Mouse (Mus musculus): Measurements from ENCODE around the gene Emilin2. TPM values are rescaled to one million over a fixed set of nuclear protein-coding genes. Genes with fewer than 3 reads are reported as not detected.
"Not testable (repeated sequence)": the region's sequence is repeated elsewhere in the genome, so short reads cannot be mapped to it uniquely, and the experiment has no call there.

Emilin2 gene
- 1 to 10 TPM; 4.1 to 8.7 (median 5.4) TPM for total RNA-seq (2022)

- DNase-seq, result no peak
Observed at GRCm38 (mm10) chr17:71311340-71312171, at the start of gene Emilin2. Gene Emilin2 (minus strand): TSS chr17:71311978.

GRCm38 (mm10) chr17:71355526-71355925, 43.7 kb upstream of the Emilin2 start:
- no peak for DNase-seq

DNA sequence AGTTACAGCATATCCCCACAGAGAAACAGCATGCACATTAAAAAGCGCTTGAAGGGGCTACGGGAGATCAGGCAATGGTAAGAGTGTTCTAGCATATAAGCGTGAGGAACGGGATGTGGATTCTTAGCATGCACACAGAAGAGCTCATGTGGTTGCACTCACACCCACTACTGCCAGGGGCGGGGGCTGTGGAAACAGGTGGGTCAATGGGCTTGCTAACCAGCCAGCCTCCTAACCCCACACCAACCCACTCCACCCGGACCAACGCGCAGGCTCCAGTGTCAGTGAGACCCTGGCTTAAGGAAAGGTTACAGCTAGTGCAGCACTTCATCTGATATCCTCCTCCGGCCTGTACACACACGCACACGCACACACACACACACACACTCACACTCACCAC, 42.4 kb upstream of the Emilin2 start:
- no peak for DNase-seq

DNA sequence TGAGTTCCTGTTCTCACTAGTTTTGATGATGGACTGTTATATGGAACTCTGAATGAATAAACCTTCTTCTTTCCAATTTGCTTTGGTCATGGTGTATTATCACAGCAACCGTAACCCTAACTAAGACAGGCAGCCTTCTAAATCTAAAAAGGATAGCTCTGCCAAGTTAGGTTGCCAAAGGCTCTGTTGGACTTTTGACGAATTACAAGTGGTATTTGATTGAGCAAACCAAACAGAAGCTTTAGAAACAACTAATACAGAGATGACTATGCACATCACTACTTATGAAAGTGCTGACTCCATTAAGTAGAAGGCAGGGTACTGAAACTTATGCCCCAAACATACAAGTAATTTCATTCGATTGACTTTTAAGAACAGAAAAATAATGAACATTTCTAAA, 36.4 kb upstream of the Emilin2 start:
- no peak for DNase-seq

- no peak for DNase-seq
Observed at GRCm38 (mm10) chr17:71342006-71342405, 30.2 kb upstream of the Emilin2 start.

DNA sequence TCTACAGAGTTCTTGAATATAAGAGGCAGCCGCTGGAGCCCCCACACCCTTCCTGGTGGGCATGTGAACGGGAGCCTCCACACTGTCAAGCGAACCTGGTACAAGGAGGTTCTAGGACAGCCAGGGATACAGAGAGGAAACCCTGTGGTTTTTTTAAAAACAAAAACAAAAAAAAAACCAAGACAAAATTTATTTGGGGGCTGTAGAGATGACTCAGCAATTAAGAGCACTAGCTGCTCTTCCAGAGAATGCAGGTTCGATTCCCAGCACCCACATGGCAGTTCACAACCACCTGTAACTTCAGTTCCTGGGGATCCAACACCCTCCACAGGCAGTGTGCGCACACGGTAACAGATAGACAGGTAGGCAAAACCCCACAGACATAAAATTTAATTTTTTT, 26.8 kb upstream of the Emilin2 start:
- no peak for DNase-seq

DNA sequence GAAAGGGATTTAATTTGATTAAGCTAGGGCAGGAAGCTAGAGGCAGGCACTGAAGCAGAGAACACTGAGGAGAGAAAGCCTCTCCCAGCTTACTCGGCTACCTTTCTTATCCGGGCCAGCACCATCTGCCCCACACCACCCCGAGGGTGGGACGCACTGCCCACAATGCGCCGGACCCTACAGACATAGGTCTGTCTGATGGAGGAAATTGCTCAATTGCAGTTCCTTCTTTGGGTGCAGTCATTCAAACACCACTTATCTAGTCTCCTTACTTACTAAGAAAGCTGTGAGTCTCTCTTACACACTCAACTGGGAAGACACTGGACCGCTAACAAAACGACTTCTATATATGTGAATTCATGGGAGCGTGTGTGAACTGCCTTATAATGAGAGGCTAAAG, 25.8 kb upstream of the Emilin2 start:
- DNase-seq, result no peak

DNA sequence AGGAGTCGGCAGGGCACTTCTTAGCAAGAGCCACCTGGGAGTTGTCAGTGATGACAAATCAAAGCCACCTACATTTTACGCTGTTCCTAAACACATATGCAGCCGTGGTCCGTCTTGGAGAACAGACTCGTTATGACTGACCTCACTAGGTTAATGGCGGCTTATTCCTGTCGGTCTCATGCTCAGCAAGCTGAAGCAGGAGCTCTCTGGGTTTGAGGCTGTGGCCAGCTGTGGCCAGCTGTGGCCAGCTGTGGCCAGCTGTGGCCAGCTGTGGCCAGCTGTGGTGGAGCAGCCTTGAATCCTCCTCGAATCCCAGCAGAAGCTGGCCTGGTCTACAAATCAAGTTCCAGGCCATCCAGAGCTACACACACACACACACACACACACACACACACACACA, 24.6 kb upstream of the Emilin2 start:
- no peak for DNase-seq

DNA sequence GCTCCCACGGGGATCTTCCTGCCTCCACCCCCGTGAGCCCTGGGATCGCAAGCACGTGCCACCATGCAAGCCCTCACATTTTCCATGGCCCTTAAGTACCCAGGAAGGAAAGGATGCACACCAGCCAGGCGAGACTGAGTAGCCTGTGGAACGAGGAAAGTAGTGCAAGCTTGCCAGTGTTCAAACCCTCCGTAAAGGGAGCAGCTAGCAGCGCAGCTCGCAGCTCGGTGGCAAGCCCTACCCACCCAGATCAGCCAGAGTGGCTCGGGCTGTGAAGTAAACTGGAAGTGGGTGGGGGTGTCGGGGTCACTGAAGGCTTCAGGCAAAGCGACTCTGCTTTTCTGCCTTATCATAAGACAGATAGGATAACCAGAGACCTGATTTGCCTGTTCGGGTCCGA, 20.5 kb upstream of the Emilin2 start:
- DNase-seq, result no peak

GRCm38 (mm10) chr17:71320731-71321130, 9.0 kb upstream of the Emilin2 start:
- not testable (repeated sequence) for DNase-seq

DNA sequence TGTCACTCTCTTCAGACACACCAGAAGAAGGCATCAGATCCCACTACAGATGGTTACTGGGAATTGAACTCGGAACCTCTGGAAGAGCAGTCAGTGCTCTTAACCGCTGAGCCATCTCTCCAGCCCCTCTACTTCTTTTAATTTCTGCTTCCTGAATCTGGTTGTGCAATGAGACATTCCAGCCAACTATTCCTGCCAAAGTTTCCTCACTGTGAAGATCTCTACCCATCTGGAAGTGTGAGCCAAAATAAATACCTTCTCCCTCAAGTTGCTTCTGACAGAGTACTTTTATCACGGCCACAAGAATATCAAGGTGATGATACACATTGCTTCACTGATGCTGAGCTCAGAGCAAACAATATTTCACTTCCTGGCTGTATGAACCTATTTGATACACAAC, 7.6 kb upstream of the Emilin2 start:
- no peak for DNase-seq

- no peak for DNase-seq
Observed at GRCm38 (mm10) chr17:71317571-71317970, 5.8 kb upstream of the Emilin2 start.

GRCm38 (mm10) chr17:71314315-71314714, 2.5 kb upstream of the Emilin2 start:
- no peak for DNase-seq

GRCm38 (mm10) chr17:71310486-71311339, 1.1 kb downstream of the Emilin2 start:
- DNase-seq, result no peak

GRCm38 (mm10) chr17:71309711-71310485, 1.9 kb downstream of the Emilin2 start:
- no peak for DNase-seq

DNA sequence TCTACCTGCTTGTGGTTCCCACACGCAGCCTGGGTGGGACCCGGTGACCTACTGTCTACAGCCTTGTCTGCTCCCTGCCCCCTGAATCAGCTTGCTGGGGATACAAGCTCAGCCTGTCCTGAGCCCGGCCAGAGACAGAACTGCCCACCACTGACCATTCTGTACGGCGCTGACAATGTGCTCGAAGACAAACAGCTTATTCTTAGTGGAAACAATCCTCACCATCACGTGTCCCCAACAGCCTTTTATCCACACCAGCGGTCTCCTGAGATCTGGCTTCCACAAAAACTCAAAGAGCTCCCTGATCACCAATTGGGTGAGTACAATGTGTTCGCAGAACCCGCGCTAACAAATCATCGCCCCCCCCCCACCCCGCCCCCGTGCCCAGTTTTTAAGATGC, 2.6 kb downstream of the Emilin2 start:
- DNase-seq, result no peak

DNA sequence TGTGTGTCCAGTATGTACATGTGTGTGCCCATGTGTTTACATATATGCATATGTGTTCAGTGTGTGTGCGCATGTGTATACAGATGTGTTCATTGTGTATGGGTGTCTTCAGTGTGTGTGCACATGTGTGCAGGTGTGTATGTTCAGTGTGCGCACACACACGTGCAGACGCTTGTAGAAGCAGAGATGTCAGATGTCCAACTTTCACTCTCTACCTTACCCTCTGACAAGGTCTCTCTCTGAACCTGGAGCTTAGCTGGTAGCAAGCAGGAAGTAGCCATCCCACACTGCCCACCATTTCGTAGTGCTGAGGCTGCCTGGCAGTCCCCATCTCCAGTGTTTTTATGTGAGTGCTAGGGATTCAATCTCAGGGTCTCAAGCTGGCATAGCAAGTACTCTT, 3.5 kb downstream of the Emilin2 start:
- no peak for DNase-seq

DNA sequence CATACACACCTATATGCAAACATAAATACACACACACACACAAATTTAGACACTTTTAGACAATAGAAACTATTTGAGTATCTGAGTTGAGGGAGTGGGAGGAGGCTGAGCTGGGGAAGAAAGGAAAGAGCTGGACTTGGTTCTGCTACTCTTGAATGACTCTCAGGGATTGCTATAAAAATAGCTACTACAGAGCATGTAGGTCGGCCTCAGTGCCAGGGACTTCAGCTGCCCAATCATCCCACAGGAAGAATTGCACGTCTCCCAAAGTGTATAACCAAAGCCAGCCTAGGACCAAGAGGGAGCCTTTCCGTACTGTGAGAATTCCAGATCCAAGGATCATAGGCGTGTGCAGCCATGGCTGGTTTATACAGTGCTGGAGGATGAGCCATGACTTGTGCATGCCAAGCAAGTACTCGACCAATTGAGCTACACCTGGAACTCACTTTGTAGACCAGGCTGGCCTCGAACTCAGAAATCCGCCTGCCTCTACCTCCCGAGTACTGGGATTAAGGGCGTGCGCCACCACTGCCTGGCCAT, 4.5 kb downstream of the Emilin2 start:
- no peak for DNase-seq

DNA sequence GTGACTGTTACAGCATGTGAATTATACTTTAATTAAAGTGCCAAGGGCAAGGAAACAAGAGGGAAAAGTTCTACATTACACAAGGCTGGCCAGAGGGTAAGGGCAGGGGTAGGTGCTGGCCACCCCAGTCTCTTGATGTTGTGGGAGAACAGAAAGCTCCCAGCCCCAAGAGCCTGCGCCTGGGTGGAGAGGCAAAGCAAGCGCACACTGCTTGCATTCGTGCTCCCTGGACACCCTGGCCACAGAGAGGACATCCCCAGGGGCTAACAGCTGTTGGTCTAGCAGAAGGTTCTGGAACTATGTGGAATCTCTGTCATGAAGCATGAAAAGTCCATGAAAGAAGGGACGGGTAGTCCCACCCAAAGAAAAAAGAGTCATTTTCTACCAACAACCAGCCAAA, 5.1 kb downstream of the Emilin2 start:
- no peak for DNase-seq

DNA sequence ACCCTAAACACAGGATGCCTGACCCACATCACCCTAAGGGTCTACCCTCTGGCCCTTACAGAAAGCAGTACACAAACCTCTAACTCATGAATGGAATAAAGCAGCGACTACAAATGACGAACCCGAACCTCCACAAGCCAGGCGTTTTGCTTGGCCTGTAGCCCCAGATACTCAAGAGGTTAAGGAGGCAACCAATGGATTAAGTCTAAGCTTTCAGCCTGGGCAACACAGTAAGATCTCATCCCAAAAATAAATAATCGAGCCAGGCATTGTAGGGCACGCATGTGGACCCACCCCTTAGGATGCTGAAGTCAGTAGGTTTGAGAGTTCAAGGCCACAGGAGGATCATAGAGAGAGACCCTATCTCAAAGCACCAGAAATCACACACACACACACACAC, 5.7 kb downstream of the Emilin2 start:
- no peak for DNase-seq

GRCm38 (mm10) chr17:71303444-71303843, 8.3 kb downstream of the Emilin2 start:
- no peak for DNase-seq

DNA sequence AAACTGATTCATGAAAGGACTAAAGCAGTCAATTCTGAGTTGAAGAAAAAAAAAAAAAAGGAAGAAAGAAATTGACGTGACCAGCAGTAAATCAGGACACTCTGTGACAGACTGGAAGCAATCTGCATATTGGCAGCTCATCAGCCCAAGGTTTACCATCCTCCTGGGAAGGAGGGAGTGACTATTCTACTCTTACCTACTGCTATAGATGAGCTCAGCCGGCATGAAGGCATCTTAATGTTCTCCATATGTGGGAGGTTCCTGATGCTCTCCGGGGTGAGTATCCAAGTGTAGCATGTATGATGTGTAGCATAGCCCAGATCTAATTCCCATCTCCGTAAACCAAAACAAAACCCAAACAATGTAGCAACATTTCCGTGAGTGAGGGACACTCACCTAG, 10.4 kb downstream of the Emilin2 start:
- no peak for DNase-seq

GRCm38 (mm10) chr17:71300338-71300737, 11.4 kb downstream of the Emilin2 start:
- DNase-seq, result peak; percentile 58
